ENCODE assay signal across 11 mouse cellular contexts in genomic region chr9:27791639-27791966, GRCm38 (mm10). TPM values are rescaled to one million over a fixed set of nuclear protein-coding genes. Genes with fewer than 3 reads are reported as not detected.
DNase-seq lines count a peak whose midpoint lies in the region; ATAC-seq and TF ChIP-seq lines count a peak whose summit lies in the region.
"Had no signal": no experiment of that assay in that cellular context is flagged by ENCODE, and none has a peak within 500 bp of the region (broad histone marks: within the 10 kb centered on the region; RNA-seq: fewer than 3 reads in every experiment).

No protein-coding gene starts in this region.

- no peaks in the 10 kb centered on the region for H3K4me1 ChIP-seq in heart, adult 2 months (ENCODE audit: control insufficient read depth, insufficient read depth, low read length)
- H3K4me1 ChIP-seq in megakaryocyte, embryonic 14.5 days, result peaks cover 11% of the 10 kb centered on the region
- no peaks in the 10 kb centered on the region; the same call in 1 of the 2 replicates for H3K4me1 ChIP-seq in intestine, embryonic 16.5 days (ENCODE audit: control insufficient read depth, insufficient read depth, low read length)
- H3K4me1 ChIP-seq in olfactory bulb, adult 2 months (ENCODE audit: control insufficient read depth, insufficient read depth, low read length), result peaks cover 3% of the 10 kb centered on the region; the same call in 1 of the 2 replicates

- intact Hi-C loops in heart, adult 2 months (cut with DNase I), result no loop called here

- no peak overlapping the region for H3K9ac ChIP-seq in heart, adult 2 months (ENCODE audit: low read depth, low read length)
- H3K9ac ChIP-seq in intestine, embryonic 16.5 days (ENCODE audit: low read depth, low read length), result no peak overlapping the region

- H3K4me3 ChIP-seq in heart, adult 2 months, result no peak overlapping the region
- peak overlapping the region; percentile 67 for H3K4me3 ChIP-seq in megakaryocyte, embryonic 14.5 days (replicated peaks)
- peak overlapping the region; percentile 37 for H3K4me3 ChIP-seq in intestine, embryonic 16.5 days (ENCODE audit: low read length)
- peak overlapping the region; percentile 76 for H3K4me3 ChIP-seq in olfactory bulb, adult 2 months (ENCODE audit: insufficient read depth, low read depth, low read length)

- H3K27me3 ChIP-seq in heart, adult 2 months (ENCODE audit: control insufficient read depth, insufficient read depth, low read length), result peaks cover 2% of the 10 kb centered on the region; the same call in 1 of the 2 replicates
- peaks cover 39% of the 10 kb centered on the region for H3K27me3 ChIP-seq in megakaryocyte, embryonic 14.5 days (replicated peaks)
- peaks cover 23% of the 10 kb centered on the region for H3K27me3 ChIP-seq in intestine, embryonic 16.5 days (replicated peaks; ENCODE audit: control insufficient read depth, insufficient read depth, low read length)

- no peak for ATAC-seq in megakaryocyte, adult 5-6 weeks (ENCODE audit: poor library complexity, severe bottlenecking)
- ATAC-seq in intestine, embryonic 16.5 days, result no peak
- ATAC-seq: activated CD4-positive, CD25-positive, alpha-beta regulatory T cell, adult 4 months had no signal

- no peak overlapping the region for H3K27ac ChIP-seq in heart, adult 2 months
- H3K27ac ChIP-seq in intestine, embryonic 16.5 days (ENCODE audit: low read length), result no peak overlapping the region
- peak overlapping the region; percentile 66 for H3K27ac ChIP-seq in olfactory bulb, adult 2 months (ENCODE audit: insufficient read depth, low read depth, low read length)

- H3K36me3 ChIP-seq in heart, adult 2 months (ENCODE audit: control insufficient read depth, insufficient read depth, low read length), result no peaks in the 10 kb centered on the region
- H3K36me3 ChIP-seq in megakaryocyte, embryonic 14.5 days (replicated peaks; ENCODE audit: low read length), result no peaks in the 10 kb centered on the region
- H3K36me3 ChIP-seq in intestine, embryonic 16.5 days (ENCODE audit: control insufficient read depth, insufficient read depth, low read length), result no peaks in the 10 kb centered on the region

- peak overlapping the region; percentile 50 for H3K4me2 ChIP-seq in intestine, embryonic 16.5 days (ENCODE audit: low read depth, low read length)

- no peak for TF ChIP-seq EP300 in heart, adult 2 months (IDR thresholded peaks at IDR 0.05; ENCODE audit: insufficient read depth, low read depth, low read length)

- WGBS in heart, adult 2 months, result 2% methylated on average over 12 of the region's 12 CpGs
- WGBS in intestine, embryonic 16.5 days, result 5% methylated on average over 12 of the region's 12 CpGs
- WGBS in olfactory bulb, adult 2 months, result 2% methylated on average over 12 of the region's 12 CpGs

- no peaks in the 10 kb centered on the region for H3K79me2 ChIP-seq in heart, adult 2 months (replicated peaks; ENCODE audit: control insufficient read depth, insufficient read depth, low read length)

- DNase-seq in heart, adult 11 months, result peak; percentile 54
- no peak for DNase-seq in heart, adult 2 months
- no peak for DNase-seq in ovary, postnatal 10 days (ENCODE audit: low spot score)
- no peak for DNase-seq in gastrocnemius, adult 18-20 months (ENCODE audit: low spot score)
- DNase-seq: kidney, adult 11 months had no signal

- TF ChIP-seq CTCF in heart, adult 2 months (IDR thresholded peaks at IDR 0.05), result no peak
- TF ChIP-seq CTCF in olfactory bulb, adult 2 months (IDR thresholded peaks at IDR 0.05; ENCODE audit: insufficient read depth, low read depth, low read length), result no peak

- TF ChIP-seq POLR2A in heart, adult 2 months (IDR thresholded peaks at IDR 0.05; ENCODE audit: insufficient read depth, low read depth, low read length), result no peak
- TF ChIP-seq POLR2A in olfactory bulb, adult 2 months (IDR thresholded peaks at IDR 0.05; ENCODE audit: insufficient read depth, low read depth, low read length), result no peak

- H3K9me3 ChIP-seq in megakaryocyte, embryonic 14.5 days, result 0 out of 2 replicates have a peak, but pooled peaks cover 8% of the 10 kb centered on the region
- no peaks in the 10 kb centered on the region for H3K9me3 ChIP-seq in intestine, embryonic 16.5 days (ENCODE audit: control insufficient read depth, low read length)

RNA-seq across cellular contexts. Expression of gene Opcml, which starts 1.0 kb away (rescaled TPM):
- total RNA-seq in heart, adult 2 months (2021), result 1 to 10 TPM in 1 of 2 experiments, under 1 TPM in 1; 0.94 to 1.3 TPM
- polyA plus RNA-seq in heart, adult 2 months (2012; rRNA removed), result 1.2 and 1.9 TPM in 2 replicates
- polyA plus RNA-seq in megakaryocyte, embryonic 14.5 days (2012; ENCODE audit: insufficient read depth, low replicate concordance), result 0.07 TPM in 1 of 2 replicates, not detected in the other
- total RNA-seq in megakaryocyte, adult 5-6 weeks (2015), result not detected in 2 replicates
- not detected in 2 replicates for total RNA-seq in megakaryocyte, adult 5-6 weeks (2017)
- 2.6 and 3.1 TPM in 2 replicates for polyA plus RNA-seq in intestine, embryonic 16.5 days (2015; fragmentation: Nextera tagmentation; extraction: Ambion mirVana)
- 164 TPM in 1 of 2 replicates, not detected in the other for polyA plus RNA-seq in olfactory bulb, adult 2 months (2012; ENCODE audit: insufficient read depth, insufficient read length, low replicate concordance, missing spikeins)
- total RNA-seq in gastrocnemius, adult 18-20 months (2021), result 1 to 10 TPM; 1.6 to 1.7 TPM
- total RNA-seq: common myeloid progenitor, adult 5-6 weeks had no signal
